Mouse (Mus musculus): ENCODE data around the gene Mmp24.

Mmp24 gene

DNA sequence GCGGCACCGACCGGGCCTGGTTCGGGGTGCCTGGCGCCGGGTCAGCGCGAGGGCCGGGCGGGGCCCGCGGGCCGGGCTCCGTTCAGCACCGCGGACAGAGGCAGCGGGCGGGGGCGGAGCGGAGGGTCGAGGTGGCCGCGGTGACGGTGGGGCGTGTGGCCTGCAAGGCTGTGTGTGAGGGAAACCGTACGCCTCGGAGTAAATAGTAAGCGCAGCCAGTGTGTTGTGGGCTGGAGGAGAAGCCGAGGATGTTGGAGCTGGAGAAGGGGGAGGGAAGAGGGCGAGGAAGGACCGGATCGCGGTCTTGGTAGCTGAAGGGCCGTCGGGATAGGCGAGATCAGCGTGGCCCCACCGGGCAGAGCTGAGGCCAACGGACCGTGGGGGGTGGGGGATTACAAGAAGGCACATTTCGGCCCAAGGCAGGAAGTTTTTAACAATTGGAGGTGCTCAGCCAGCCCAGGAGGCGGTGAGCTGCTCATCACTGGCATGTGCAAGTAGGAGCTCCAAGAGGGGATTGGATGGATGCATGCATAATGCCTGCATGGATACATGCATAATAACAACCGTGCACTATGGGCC is 632 bp downstream of the Mmp24 start:
- DNase-seq (ENCODE audit: low spot score): peak; percentile 63

DNA sequence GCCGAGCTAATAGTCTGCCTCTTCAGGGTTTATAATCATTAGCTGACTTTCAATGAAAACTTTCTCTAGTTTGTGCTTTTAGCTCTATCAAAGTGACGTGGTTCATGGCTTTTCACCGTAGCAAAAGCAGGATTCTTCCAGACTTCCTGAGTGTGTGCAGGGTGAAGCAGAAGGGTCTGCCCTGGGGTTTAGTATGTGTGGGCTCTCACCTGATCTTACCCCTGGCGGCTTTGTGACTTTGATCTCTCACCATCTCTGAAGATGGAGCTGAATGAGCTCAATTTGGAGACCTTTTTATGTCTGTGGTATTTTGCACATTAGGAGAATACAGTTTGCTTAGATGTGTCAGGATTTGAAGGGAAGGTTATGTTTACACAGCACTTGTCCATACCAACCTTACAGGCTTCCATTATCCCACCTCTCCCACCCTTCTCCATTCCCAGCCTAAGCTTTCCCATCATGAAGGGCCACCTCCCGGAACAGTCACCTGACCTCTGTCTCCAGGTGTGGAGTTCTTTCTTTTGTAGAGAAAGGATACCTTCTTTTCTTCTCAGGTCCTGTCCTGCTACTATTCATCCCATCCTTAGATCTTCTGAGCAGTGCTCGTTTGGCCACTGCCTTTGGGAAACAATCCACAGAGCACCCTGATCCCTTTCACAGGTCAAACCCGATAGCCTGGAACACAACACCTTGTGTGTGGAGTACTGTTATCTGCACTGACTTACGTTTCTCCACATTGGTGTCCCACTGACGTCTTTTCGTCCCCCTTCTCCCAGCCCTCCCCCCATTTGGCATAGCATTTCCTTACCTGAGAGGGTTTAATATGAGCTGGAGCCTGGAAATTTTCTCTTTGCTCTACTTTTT is 1.9 kb downstream of the Mmp24 start:
- DNase-seq (ENCODE audit: low spot score): no peak

DNA sequence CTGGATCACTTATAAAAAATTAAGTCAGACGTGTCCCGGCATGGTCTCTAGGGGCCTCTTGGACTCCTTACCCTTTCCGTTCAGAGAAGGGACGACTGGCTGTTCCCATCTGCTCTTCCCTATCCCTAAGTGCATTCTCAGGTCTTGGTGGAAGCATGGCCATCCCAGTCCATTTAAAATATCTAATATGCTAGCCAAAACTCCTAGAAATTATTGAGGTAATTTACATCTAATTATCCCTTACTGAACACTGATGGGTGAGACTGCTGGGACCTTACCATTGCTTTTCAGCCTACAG is 2.5 kb downstream of the Mmp24 start:
- no peak for DNase-seq (ENCODE audit: low spot score)

DNA sequence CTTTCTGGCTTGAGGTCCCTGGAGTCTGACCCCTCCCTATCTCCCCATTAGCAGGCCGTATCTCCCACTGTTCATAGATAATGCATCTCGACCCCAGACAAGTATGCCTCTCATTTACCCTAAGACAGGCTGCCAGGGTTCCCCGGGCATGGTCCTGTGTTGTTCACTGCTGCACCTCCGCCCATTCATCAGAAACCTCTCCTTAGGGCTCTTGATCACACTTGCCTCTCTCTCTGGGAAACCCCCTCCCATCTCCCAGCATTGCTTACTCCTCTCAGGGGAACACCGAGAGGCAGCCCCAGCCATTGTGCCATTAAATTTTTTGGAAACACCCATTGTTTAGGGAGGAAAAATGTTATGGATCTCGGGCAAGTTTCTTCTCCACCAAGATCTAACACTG is 2.9 kb downstream of the Mmp24 start:
- no peak for DNase-seq (ENCODE audit: low spot score)

DNA sequence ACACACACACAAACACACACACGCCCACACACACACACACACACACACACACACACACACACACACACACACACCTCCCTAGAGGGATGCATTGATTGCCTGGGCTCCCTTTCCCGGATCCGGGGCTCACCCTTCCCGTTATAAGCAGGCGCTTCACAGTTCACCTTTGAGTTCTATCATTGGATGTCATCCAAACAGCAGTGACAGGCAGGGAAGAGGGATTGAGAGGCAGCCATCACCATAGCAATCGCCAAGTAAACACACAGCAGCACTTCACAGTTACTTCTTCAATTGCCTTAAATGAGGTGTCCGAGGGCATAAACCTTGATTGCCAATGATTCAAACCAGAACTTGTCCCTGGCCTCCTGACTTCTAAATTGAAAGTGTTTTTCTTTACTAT is 3.9 kb downstream of the Mmp24 start:
- DNase-seq (ENCODE audit: low spot score): no peak

DNA sequence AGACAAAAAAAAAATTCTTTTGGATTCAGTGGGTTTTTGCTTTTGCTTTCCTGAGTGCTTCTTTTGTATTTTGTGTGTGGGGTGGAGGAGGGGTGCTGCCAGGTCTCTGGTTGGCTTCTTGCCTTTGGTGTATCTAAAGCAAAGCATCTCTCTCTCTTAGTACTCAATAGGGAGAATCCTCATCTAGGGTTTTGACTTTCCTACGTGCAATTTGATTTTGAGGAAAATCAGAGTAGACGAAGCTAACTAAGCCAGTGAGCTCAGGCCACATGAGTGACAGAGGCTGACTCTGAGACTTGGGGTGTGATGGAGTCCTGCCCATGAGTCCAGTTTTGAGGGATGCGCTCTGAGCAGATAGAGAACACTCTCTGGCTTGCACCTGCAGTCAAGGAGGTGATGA is 4.4 kb downstream of the Mmp24 start:
- DNase-seq (ENCODE audit: low spot score): no peak

DNA sequence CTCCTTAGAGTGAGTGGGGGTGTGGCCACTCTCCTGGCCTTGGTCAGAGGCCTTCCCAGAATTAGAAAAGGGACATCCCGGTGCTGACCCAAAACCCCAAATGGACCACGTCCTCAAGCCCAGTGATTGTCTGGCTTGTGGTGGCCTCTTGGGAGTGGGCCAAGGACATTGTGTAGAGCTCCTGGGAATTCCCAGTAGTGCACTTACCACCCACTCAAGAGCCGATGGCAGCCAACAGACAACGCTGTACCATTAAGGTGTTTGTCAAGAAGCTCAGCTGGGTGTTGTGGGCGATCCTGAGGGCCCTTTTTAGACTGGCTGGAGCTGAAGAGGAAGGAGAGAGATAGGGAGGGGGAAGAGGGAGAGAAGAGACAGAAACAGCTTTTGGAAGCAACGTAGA is 9.4 kb downstream of the Mmp24 start:
- DNase-seq (ENCODE audit: low spot score): no peak

DNA sequence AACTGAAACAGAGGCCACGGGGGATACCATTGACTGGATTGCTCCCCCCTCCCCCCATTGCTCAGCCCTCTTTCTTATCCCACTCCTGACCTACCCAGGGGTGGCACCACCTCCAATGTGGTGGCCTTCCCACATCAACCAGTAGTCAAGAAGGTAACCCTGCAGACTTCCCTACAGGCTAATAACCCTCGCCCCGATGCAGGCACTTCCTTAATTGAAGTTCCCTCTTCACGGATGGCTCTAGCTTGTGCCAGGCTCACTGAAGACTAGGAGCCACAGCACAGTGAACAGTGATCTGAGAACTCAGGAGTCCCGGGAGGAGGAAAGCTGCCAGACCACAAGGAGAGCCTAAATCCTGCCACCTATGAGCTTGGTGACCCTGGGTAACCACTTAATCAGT is 11.8 kb downstream of the Mmp24 start:
- no peak for DNase-seq (ENCODE audit: low spot score)

DNA sequence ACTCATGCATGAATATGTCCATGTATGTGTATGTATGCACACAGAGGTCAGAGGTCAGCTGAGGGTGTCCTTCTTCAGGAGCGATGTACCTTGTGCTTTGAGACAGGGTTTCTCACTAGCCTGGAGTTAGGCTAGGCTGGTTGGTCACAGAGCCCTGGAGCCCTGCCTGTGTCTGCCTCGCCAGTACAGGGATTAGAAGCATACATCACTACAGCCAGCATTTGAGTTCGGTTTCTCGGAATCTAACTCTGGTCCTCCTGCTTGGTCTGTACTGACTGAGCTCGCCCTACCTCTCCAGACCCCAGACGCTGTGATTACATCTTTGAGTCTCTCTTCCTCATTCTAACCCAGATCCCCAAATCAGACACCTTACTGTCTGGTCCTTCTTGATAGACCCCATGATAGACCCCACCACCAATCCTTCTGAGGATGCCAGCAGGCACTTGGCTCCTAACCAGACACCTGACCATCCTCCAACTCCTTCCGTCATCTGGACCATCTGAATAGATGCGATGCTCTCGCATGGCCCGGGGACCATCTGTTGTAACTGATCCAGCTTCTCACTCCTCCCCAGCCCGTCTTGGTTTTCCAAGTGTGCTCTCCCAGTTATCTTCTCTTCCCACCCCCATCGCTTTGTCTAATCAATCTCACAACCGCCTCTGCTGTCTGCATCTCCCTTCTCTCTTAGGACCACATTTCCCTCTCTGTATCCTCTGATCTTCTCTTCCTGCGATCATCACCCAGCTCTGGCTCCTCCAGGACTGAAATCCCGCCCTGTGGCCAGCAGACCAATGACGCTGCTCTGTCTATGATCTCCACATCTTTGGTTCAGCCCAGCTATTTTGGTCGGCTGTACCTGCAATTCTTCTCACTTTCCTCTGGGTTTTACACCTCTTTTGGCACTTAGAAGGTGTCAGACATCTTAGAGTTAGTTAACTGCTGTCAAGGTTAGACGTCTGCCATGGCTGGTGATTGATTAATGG is 13.1 kb downstream of the Mmp24 start:
- DNase-seq (ENCODE audit: low spot score): no peak

DNA sequence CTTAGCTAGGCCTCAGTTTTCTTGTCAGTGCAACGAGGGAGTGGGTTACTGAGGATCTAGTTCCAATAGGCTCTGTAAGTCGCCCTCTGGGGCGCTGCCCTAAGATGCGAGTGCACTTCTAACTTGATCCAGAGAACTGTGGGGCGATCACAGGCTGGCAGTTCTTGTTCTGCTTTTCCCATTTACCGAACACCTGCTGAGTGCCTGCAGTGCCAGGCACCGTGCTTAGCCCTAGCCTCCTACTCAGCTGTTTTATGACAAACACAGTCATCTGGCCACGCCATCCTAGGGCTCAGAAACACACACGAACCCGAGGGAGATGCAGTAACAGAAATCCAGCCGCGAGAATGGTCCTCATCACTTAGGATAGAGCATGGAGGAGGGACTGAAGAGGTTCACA is 17.8 kb downstream of the Mmp24 start:
- DNase-seq (ENCODE audit: low spot score): no peak

DNA sequence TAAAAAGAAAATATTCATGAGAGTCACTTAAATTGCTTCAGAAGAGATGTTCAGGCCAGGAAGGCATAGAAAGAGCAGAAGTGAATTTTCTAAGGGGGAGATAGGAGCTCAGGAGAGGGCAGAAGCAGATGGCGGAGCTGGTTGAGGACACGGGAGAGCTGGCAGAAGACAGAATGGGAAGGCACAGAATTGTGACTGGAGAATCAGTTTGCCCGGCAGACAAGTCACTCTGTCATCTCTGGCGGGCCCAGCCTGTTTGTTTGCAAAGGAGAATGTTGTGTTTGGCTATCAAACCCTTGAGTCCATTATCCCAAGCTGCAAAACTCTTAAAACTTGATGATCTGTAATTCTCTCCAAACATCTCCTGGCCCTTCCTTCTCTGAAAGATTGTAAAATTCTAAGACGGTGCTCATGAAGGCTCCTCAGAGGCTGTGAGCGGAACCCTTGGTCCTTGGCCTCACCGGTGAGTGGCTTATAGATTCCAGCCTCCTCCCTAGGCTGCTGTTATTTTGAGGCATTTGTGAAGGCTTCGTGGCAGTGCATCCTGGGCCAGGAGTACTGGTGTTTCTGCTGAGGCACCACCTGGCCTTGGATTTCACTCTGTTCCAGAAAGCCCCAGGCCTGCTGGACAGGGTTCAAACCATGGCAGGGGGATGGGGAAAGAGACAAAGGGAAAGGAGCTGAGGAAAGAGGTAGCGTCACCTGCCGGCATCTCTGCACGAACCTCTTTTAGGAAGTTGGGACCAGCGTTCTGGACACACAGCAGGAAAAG is 19.7 kb downstream of the Mmp24 start:
- no peak for DNase-seq (ENCODE audit: low spot score)

DNA sequence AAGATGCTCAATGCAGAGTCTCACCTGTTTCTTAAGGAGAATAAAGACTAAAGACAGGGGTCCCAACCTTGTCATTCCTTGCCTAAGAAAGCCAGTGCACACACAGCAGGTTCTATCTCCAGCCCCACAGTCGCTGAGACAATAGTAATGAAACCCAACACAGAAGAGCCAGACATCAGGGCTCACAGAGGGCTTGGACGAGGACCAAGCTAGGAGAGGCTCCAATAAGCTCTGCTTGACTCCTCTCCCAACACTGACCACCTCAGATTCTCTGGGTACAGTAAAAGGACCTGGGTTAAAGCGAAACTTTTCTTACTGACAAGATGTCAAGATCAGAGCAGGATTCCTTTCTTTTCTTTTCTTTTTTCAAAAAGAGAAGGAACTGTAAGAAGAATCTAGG is 23.5 kb downstream of the Mmp24 start:
- no peak for DNase-seq (ENCODE audit: low spot score)

DNA sequence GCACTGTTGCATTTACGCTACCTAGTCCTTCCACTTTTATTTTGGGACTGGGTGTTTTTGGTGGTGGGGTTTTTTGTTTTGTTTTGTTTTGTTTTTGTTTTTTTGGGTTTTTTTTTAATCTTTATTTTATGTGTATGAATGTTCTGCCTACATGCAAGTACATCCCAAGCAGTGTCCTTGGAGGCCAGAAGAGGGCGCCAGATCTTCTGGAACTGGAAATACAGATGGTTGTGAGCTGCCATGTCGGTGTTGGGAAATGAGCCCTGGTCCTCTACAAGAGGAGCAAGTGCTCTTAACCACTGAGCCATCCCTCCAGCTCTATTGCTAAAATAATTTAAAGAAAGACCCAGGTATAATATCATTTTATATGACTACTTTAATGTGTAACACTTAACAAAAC is 27.6 kb downstream of the Mmp24 start:
- no peak for DNase-seq (ENCODE audit: low spot score)

DNA sequence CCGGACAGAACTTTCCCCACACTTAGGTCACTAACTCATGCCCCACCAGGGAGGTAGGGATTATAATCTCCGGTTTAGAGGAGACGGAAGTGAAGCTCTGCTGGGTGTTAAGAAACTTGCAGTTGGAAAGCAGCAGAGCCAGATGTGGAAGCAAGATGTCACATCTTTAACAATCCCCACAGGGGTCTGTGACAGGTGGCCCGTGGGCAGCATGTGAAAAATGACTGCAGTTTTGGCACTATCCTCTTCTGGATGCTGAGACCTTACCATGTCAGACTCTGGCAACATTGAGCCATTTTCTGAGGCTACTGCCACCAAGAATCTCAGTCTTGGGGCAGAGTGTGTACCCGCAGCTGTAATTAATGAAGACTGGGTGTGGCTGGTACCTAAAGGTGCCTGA is 28.9 kb downstream of the Mmp24 start:
- no peak for DNase-seq (ENCODE audit: low spot score)

DNA sequence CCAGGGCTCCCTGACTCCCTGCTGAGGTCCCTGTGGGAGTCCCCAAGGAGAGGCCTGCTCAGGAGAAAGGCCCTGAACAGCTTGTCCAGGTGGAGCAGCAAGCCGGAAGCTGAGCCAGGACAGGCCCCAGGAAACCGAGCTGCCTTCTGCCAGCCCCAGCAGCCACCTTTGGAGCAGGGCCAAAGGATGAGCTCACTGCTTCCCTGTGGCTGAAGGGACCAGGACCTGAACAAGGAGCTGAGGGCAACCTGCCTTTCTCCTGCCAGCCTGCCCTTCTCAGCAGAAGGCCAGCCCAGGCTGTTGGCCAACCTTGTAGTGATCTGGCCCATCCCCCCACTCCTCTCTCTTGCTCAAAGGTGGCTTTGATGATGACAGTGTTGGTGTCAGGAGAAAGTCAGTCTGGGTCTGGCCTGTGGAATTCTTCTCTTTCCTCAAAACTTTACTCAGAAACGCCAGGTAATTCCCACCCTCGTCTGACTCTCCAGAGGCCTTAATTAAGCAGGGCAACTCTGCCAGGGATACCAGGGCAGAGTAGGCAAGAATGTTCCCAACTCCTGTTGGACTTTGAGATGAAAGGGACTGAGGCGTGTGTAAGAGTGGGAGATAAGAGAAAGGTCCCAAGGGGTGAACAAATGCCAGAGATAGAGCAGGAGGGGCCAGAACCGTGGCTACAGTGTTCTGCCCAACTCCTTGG is 30.2 kb downstream of the Mmp24 start:
- DNase-seq (ENCODE audit: low spot score): no peak

DNA sequence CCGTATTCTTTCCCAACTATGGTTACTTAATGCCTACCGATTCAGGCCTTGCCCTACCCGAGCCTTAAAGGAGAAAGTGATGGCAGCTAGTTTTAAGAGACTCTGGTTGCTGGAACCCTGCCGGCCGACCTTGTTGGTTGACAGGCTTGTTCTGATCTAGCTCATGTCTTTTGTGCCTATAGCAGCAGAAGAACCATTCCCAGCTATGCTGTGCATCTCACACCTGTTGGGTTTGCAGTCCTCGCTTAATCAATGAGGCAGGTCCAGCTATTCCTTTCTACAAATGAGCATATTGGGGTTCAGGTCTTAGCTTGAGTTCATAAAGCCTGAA is 30.7 kb downstream of the Mmp24 start:
- no peak for DNase-seq (ENCODE audit: low spot score)

DNA sequence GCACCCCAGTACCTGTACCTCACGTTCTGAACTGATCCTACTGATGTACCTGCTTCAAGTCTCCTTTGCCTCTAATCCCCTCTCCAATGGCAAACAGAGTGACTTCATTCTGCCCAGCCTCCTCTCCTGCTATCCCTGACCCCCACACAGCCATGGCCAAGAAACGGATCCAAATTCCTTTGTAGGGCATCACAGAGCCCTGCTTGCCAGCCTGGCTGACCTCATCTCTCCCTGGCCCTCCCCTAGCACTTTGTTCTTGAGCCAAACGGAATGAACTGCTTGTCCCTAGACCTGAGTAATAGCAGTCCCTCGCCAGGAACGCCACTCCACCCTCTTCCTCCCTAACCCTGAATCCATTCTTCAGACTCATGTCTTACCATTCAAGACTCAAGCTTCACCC is 31.4 kb downstream of the Mmp24 start:
- DNase-seq (ENCODE audit: low spot score): no peak

DNA sequence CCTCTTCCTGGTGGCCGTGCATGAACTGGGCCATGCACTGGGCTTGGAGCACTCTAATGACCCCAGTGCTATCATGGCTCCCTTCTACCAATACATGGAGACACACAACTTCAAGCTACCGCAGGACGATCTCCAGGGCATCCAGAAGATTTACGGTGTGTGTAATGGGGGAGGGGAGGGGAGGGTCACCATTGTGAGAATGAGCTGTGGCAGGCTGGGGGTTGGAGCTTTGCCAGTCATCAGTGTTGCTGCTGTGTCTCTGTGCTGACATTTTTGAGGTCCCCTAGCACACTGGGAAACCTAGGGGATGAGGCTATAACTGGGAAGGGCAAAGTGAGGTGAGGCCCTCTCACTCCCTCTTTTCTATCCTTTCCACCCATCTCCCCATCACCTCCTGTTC is 32.3 kb downstream of the Mmp24 start:
- no peak for DNase-seq (ENCODE audit: low spot score)

DNA sequence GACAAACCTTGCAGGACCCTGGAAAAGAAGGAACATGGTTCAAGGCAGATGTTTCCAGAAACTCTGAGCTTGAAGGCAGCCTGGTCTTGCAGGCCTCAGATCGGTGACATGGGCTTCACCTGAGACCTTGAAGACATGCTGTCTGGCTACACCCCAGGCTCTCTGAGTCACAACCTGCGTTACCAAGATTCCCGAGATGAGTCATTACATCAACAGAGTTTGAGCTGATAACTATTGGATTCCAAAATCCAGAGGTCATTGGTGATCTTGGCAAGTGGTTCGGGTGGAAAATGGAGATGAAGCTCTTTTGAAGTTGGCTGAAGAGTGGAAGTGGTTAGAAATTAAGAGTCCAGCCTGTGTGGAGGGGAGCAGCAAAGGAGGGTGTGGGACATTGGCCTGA is 34.5 kb downstream of the Mmp24 start:
- no peak for DNase-seq (ENCODE audit: low spot score)

DNA sequence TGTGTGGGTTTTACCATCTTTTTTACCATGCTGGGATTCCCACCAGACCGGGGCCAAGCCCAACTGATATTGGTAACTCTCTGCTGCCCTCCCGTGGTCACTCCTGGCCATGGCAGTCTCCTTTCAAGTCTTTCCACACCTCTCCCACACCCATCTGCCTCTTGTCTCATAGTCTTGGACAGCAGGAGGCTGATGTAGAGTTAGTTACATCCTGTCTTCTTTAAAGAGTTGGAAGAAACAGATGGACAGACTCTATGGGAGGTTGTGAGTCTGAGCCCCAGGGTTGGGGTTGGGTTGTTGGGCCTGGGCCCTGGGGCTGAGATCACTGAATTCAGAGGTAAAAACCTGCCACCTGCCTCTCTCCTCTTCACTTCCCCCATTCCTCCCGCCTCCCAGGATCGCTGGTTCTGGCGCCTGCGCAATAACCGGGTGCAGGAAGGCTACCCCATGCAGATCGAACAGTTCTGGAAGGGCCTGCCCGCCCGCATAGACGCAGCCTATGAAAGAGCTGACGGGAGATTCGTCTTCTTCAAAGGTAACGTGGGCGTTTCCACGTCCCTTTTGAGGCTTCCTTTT is 36.8 kb downstream of the Mmp24 start:
- DNase-seq (ENCODE audit: low spot score): peak; percentile 80

DNA sequence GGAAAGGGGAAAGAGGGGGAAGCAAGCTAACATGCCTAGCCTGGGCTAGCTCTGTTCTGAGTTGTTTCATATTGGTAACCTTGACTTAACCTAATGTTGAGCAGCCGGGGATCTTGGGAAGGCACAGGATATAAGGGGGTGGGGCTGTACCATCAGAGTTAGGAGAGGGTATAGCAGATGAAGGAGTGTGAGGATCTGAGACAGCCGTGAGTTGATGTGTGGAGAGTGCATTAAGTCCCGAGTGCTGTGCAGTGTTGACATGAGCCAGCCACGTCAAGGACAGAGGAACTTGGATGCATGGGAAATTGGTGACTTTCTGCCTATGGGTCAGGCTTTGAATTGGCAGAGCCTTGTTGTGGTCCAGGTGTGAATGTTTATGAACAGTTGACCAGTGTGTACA is 37.5 kb downstream of the Mmp24 start:
- DNase-seq (ENCODE audit: low spot score): no peak
